Mouse (Mus musculus): ENCODE measurements around the gene Snx10.

GRCm38 (mm10) chr6:51636019-51636568 lies 112.4 kb downstream of the Snx10 start:
- no peak for TF ChIP-seq POLR2A (IDR thresholded peaks at IDR 0.05; ENCODE audit: low read depth, low read length)
- no peak for TF ChIP-seq CTCF (IDR thresholded peaks at IDR 0.05; ENCODE audit: extremely low read depth, insufficient read length, insufficient replicate concordance, low read depth, low read length)
